ENCODE assay signal across 9 mouse cellular contexts in genomic region chr11:103675556-103675955, GRCm38 (mm10). TPM values are rescaled to one million over a fixed set of nuclear protein-coding genes. Genes with fewer than 3 reads are reported as not detected.
DNase-seq lines count a peak whose midpoint lies in the region; ATAC-seq and TF ChIP-seq lines count a peak whose summit lies in the region.
"Had no signal": no experiment of that assay in that cellular context is flagged by ENCODE, and none has a peak within 500 bp of the region (broad histone marks: within the 10 kb centered on the region; RNA-seq: fewer than 3 reads in every experiment).

No protein-coding gene starts in this region.

- ATAC-seq in CD4-positive, CD25-positive, alpha-beta regulatory T cell, adult 4 months, result no peak
- 0 out of 2 replicates have a peak, but pooled peaks have one; percentile 49 for ATAC-seq in forebrain, embryonic 16.5 days
- ATAC-seq in lung, embryonic 14.5 days (ENCODE audit: insufficient read depth), result no peak

- peaks cover 49% of the 10 kb centered on the region for H3K36me3 ChIP-seq in E14TG2a.4 (ENCODE audit: insufficient read depth, low read length)
- peaks cover 18% of the 10 kb centered on the region for H3K36me3 ChIP-seq in forebrain, embryonic 16.5 days (ENCODE audit: control insufficient read depth, insufficient read depth)
- peaks cover 41% of the 10 kb centered on the region for H3K36me3 ChIP-seq in lung, embryonic 14.5 days (ENCODE audit: insufficient read depth)

- no peak overlapping the region for H3K4me3 ChIP-seq in E14TG2a.4 (replicated peaks; ENCODE audit: low read length)
- H3K4me3 ChIP-seq in forebrain, embryonic 16.5 days (replicated peaks; ENCODE audit: low read length), result no peak overlapping the region
- no peak overlapping the region for H3K4me3 ChIP-seq in lung, embryonic 14.5 days (ENCODE audit: low read depth, low read length)
- H3K4me3 ChIP-seq: limb, embryonic 15.5 days had no signal

- H3K4me1 ChIP-seq in E14TG2a.4 (replicated peaks; ENCODE audit: low read depth, low read length), result no peaks in the 10 kb centered on the region
- H3K4me1 ChIP-seq in forebrain, embryonic 16.5 days (replicated peaks; ENCODE audit: control insufficient read depth, insufficient read depth, low read length), result no peaks in the 10 kb centered on the region
- H3K4me1 ChIP-seq in lung, embryonic 14.5 days (ENCODE audit: insufficient read depth), result no peaks in the 10 kb centered on the region
- H3K4me1 ChIP-seq: limb, embryonic 15.5 days had no signal

- H3K4me2 ChIP-seq in forebrain, embryonic 16.5 days (ENCODE audit: low read length), result no peak overlapping the region
- H3K4me2 ChIP-seq in lung, embryonic 14.5 days, result no peak overlapping the region
- H3K4me2 ChIP-seq: limb, embryonic 15.5 days had no signal

- H3K9me3 ChIP-seq in E14TG2a.4 (ENCODE audit: low read length), result no peaks in the 10 kb centered on the region
- H3K9me3 ChIP-seq in forebrain, embryonic 16.5 days (ENCODE audit: control insufficient read depth, low read length), result no peaks in the 10 kb centered on the region
- H3K9me3 ChIP-seq in lung, embryonic 14.5 days (ENCODE audit: low read depth, low read length), result no peaks in the 10 kb centered on the region
- H3K9me3 ChIP-seq: limb, embryonic 15.5 days had no signal

- H3K27me3 ChIP-seq in E14TG2a.4 (ENCODE audit: insufficient read depth, low read length), result no peaks in the 10 kb centered on the region
- H3K27me3 ChIP-seq in forebrain, embryonic 16.5 days (replicated peaks; ENCODE audit: control insufficient read depth, insufficient read depth, low read length), result no peaks in the 10 kb centered on the region
- no peaks in the 10 kb centered on the region for H3K27me3 ChIP-seq in lung, embryonic 14.5 days (ENCODE audit: insufficient read depth, low read length)
- H3K27me3 ChIP-seq: limb, embryonic 15.5 days had no signal

- no peak overlapping the region for H3K27ac ChIP-seq in forebrain, embryonic 16.5 days (ENCODE audit: low read length)
- H3K27ac ChIP-seq in lung, embryonic 14.5 days (ENCODE audit: low read depth), result no peak overlapping the region
- H3K27ac ChIP-seq: limb, embryonic 15.5 days had no signal

- TF ChIP-seq CTCF in E14TG2a.4 (conservative IDR thresholded peaks at IDR 0.05; ENCODE audit: low read length), result peak; percentile 95
- peak; percentile 90 for TF ChIP-seq CTCF in lung, embryonic 14.5 days (IDR thresholded peaks at IDR 0.05; ENCODE audit: low read depth)

- DNase-seq in CD4-positive, CD25-positive, alpha-beta regulatory T cell, adult 2 months (ENCODE audit: low read depth, low spot score), result peak; percentile 73
- peak; percentile 57 for DNase-seq in cerebellum, adult 11 months
- peak; percentile 68 for DNase-seq in kidney, postnatal 14 days
- DNase-seq in lung, embryonic 14.5 days, result peak; percentile 80
- peak; percentile 87 to 88 for DNase-seq in right cerebral cortex, adult 2 months (ENCODE audit: low spot score in 2 of 2)

- H3K9ac ChIP-seq in forebrain, embryonic 16.5 days (replicated peaks; ENCODE audit: low read depth, low read length), result no peak overlapping the region
- H3K9ac ChIP-seq in lung, embryonic 14.5 days, result no peak overlapping the region
- H3K9ac ChIP-seq: limb, embryonic 15.5 days had no signal

- WGBS in forebrain, embryonic 16.5 days, result 33% methylated on average over 3 of the region's 3 CpGs
- WGBS in lung, embryonic 14.5 days, result 30% methylated on average over 3 of the region's 3 CpGs

RNA-seq across cellular contexts. Expression of gene Gosr2, which starts 22.1 kb away (rescaled TPM):
- 100 to 1,000 TPM in 1 of 2 experiments, 10 to 100 TPM in 1; 78.8 to 115 TPM for polyA plus RNA-seq in CD4-positive, CD25-positive, alpha-beta regulatory T cell, adult 4 months (2017; shearing (Covaris generic))
- 107 and 113 TPM in 2 replicates for polyA plus RNA-seq in forebrain, embryonic 16.5 days (2015; fragmentation: Nextera tagmentation; extraction: Ambion mirVana)
- 85.0 and 86.4 TPM in 2 replicates for polyA plus RNA-seq in lung, embryonic 14.5 days (2014; fragmentation: Nextera tagmentation; extraction: Ambion mirVana)

RNA-seq across cellular contexts. Expression of gene Rprml, which starts 26.2 kb away (rescaled TPM):
- polyA plus RNA-seq in CD4-positive, CD25-positive, alpha-beta regulatory T cell, adult 4 months (2017; shearing (Covaris generic)), result not detected
- polyA plus RNA-seq in forebrain, embryonic 16.5 days (2015; fragmentation: Nextera tagmentation; extraction: Ambion mirVana), result 10.3 and 16.3 TPM in 2 replicates
- polyA plus RNA-seq in lung, embryonic 14.5 days (2014; fragmentation: Nextera tagmentation; extraction: Ambion mirVana), result not detected in 2 replicates

RNA-seq across cellular contexts. Expression of gene Lyzl6, which starts 36.9 kb away (rescaled TPM):
- polyA plus RNA-seq in CD4-positive, CD25-positive, alpha-beta regulatory T cell, adult 4 months (2017; shearing (Covaris generic)), result not detected
- polyA plus RNA-seq in forebrain, embryonic 16.5 days (2015; fragmentation: Nextera tagmentation; extraction: Ambion mirVana), result not detected in 2 replicates
- polyA plus RNA-seq in lung, embryonic 14.5 days (2014; fragmentation: Nextera tagmentation; extraction: Ambion mirVana), result not detected in 2 replicates
- polyA plus RNA-seq: limb, embryonic 15.5 days had no signal

RNA-seq across cellular contexts. Expression of gene Gm884, which starts 54.6 kb away (rescaled TPM):
- not detected for polyA plus RNA-seq in CD4-positive, CD25-positive, alpha-beta regulatory T cell, adult 4 months (2017; shearing (Covaris generic))
- not detected in 2 replicates for polyA plus RNA-seq in forebrain, embryonic 16.5 days (2015; fragmentation: Nextera tagmentation; extraction: Ambion mirVana)
- not detected in 2 replicates for polyA plus RNA-seq in lung, embryonic 14.5 days (2014; fragmentation: Nextera tagmentation; extraction: Ambion mirVana)
- polyA plus RNA-seq: limb, embryonic 15.5 days had no signal

Comparison
In these comparisons a context has a peak if more than half of its experiments do, and no peak if none do; other contexts are left out.
1. RNA of gene Rprml, which starts 26.2 kb away (polyA plus RNA-seq): 10.3 to 16.3 TPM in forebrain, embryonic 16.5 days; not detected in CD4-positive, CD25-positive, alpha-beta regulatory T cell, adult 4 months and not detected in lung, embryonic 14.5 days; every median in the first group is over 10 times any median in the second.
2. Peak in every context shown above with its lines, with median percentiles within 50 percentile points of each other: DNase-seq.